Mouse (Mus musculus): ENCODE data around the gene Pth1r.
A peak's percentile ranks its signal among the peaks of the same experiment; 100 is the strongest.

The Pth1r gene

DNA sequence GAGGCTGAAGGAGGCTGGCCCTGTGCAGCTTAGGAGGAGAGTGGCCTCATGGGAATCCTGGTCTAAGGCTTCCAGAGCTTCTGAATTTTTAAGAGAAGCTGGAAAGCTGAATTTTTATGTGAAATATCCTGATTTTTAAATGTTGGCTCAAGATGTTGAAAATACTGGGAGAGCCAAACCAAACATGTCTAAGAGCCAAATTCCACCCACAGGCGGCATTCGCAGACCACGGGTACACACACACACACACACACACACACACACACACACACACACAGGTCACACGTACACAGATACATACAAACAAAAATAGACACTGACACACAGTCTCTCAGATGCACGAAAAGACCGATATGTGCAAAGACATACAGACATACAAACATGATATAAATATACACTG lies 28.9 kb downstream of the Pth1r start:
- no peak for DNase-seq (ENCODE audit: low spot score in 2 of 2)

- no peak for DNase-seq (ENCODE audit: low spot score in 2 of 2)
Measured at GRCm38 (mm10) chr9:110716775-110717174, 30.2 kb downstream of the Pth1r start.

GRCm38 (mm10) chr9:110715426-110715825 lies 31.5 kb downstream of the Pth1r start:
- DNase-seq (ENCODE audit: low spot score in 2 of 2), result no peak

DNA sequence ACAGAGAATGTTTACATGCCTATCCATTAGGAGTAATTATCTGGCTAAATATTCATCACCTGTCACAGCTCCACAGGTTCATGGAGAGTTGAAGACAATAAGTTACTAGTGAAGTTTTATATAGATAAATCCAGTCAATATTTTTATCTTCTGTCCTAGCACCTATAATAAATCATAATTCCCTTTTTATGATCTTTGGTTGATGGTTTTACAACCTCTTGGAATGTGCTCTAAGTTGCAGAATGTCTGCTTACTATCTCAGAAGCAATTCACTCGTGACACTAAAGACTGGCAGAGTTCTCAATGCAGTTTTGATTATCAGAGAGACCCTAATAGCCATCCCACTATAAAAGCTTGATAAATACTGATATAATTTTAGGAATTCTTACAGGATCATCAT lies 33.6 kb downstream of the Pth1r start:
- no peak for DNase-seq (ENCODE audit: low spot score in 2 of 2)

- DNase-seq (ENCODE audit: low spot score in 2 of 2), result no peak
Measured at GRCm38 (mm10) chr9:110712545-110712944, 34.4 kb downstream of the Pth1r start.

DNA sequence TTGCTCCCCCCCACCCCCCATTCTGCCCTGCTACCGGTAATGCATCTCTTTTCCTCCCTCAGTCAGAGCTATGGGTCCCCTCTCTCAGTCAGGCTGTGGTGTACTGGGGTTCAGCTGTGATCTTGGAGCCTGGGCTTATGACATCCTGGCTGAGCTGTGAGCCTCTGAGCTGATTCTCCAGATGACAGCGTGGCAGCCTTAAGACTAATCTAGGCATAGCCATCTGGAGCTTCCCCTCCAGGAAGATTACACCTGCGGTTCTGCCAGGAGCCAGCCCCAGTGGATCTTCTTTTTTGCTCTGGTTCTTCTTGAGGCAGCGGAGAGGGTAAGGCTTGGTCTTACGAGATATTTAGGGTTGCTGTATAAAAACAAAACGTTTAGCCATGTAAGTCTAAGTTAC lies 34.9 kb downstream of the Pth1r start:
- DNase-seq (ENCODE audit: low spot score in 2 of 2), result no peak

DNA sequence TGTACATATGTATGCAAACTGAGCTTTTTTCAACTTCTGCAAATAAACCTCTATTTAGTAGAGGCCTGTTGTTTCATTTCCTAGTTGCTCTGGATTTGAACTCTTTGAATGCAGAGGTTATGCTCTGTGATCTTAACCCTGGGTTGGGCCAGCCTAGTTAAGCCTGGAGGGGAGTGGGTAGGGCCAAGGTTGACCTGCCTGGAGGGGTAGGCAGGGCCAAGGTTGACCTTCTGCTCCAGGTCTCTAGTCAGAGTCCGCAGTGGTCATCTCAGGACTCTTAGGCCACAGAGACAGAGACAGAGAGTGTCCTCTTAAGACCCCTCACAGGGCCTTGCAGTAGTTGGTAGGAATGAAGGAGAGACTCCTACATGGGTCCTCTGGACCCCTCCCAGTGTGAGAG lies 35.4 kb downstream of the Pth1r start:
- no peak for DNase-seq (ENCODE audit: low spot score in 2 of 2)

DNA sequence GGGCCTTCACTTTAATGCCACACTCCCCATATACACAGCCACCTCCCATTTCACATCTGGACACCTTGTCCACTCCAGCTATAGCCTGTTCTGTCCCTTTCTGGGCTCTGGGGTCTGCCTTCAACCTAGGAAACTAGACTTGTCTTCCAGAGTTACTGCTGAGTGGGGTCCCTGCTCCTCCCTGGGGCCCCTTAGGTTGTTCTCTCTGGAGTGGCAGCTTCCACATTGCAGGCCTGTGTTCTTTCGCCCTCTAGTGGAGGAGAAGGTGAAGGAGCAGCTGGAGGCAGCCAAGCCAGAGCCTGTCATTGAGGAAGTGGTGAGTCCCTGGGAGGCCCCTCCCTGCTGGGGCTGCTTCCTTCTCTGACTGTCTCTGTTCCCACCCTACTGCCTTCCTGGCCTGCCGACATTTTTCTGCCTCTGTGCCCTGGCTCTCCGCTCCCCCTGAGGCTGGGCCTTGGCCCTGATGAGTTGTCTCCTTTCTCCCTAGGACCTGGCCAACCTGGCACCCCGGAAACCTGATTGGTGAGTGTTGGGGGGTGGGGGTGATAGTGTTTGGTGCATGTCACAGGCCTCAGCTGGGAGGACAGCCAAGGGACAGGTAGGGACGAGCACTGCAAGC lies 37.2 kb downstream of the Pth1r start:
- DNase-seq (ENCODE audit: low spot score in 2 of 2), result peak; percentile 75 to 89

DNA sequence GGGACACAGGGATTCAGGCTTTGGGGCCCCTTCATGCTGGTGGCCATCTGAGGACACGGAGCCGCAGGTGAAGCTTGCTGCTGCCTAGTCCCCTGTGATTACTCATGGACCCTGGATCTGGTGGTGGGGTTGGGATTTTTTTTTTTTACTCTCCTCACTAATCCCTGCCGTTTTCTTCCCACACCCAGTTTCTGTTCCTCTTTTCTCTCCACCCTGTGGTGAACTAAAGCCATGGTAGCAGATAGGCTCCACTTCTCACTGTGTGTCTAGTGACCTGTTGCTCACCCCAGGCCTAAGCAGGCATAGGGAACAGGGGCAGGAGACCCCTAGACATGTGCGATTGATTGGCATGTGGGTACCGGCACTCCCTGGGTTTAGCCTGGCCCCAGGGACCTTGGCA lies 40.2 kb downstream of the Pth1r start:
- DNase-seq (ENCODE audit: low spot score in 2 of 2), result no peak

GRCm38 (mm10) chr9:110703951-110704350 lies 43.0 kb downstream of the Pth1r start:
- DNase-seq (ENCODE audit: low spot score in 2 of 2), result no peak

DNA sequence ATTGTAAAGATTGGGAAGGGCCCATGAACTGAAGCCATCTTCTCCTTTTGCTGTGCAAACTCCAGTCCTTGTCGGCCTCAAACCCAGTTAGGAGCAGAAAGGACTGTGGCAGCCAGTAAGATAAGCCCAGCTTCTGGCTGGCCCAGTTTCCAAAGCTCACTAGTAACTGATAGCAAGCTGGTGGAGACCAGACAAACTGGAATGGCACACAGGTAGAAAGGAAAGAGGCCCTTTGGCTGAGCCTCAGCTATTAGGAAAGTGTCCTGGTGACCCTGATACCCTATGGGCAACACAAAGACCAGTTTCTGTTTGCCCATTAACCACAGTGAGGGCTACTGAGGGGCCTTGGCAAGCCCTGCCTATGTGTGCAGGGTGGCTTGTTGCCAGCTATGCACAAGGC lies 44.1 kb downstream of the Pth1r start:
- DNase-seq (ENCODE audit: low spot score in 2 of 2), result no peak

DNA sequence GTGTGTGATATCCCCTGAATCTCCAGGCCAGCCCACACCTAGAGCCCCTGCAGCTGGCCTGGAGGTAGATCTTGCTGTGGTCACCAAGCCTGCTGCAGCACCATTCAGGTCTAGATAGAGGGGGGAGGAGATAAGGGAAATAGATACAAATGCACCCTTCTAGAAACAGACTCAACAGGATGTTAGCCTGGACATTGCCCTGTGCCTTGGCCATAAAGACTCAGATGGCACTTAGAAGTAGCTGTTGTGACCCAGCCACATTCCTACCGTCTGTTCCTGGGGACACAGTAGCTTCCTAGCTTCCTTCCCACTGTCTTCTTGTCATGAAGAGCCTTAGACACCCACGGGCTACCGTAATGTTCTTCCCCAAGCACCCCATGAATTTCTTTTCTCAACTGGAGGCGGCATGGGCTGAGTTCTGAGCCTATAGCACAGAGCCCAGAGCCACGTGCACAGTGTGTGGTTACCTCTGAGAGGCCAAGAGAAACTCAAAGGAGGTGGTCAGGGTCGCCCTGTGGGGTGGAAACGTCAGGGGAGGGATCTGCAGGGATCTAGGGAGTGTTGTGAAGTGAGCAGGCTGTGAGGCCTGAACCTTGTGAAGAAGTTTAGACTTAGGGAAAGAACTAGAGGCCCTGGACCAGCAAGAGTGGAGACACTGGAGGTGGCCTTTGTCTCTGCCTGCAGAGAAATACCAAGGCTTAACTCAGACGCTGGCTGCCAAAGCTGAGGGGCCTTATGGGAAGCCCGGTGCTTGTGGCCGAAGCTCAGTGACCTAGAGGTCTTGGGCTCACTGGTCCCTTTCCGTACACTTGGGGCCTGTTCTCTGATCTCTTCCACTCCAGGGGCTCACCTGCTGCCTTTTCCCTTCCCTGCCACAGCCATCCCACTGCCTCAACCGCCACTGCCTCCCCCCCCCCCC lies 45.6 kb downstream of the Pth1r start:
- no peak for DNase-seq (ENCODE audit: low spot score in 2 of 2)

DNA sequence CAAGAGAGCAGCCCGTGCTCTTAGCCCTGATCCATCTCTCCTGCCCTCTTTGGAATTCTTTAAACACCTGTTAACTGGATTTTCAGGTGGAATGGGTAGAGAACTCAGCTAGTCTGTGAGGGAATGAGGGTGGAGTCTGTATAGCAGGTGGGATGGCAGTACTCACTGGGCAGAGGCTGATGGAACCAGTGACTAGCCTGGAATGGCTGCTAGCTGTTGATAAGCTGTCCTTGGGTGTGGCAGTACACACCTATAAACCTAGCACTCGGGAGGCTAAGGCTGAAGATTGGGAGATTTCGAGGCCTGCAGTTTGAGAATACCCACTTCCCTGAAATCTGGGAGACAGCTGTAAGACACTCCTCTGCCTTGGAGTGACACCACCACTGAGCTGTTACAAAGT lies 47.4 kb downstream of the Pth1r start:
- no peak for DNase-seq (ENCODE audit: low spot score in 2 of 2)

GRCm38 (mm10) chr9:110697465-110697864 lies 49.5 kb downstream of the Pth1r start:
- no peak for DNase-seq (ENCODE audit: low spot score in 2 of 2)

DNA sequence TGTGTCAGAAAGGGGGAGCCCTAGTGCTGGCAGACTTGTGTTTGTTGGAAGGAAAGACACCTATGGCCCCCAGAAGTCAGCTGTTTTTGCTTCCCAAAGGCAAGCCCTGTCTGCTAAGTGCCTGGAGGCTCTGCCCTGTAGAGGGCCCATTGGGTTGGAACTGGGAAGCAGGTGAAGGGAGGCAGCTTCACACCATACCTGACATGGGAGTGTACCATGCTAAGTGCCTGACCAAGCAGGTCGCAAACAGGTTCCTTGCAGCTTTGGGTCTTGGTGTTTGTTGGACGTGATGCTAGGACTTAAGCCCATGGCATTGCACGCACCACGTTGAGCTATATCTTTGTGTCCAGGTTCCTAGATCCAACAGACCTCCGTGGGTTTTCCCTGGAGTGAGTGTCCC lies 50.5 kb downstream of the Pth1r start:
- DNase-seq (ENCODE audit: low spot score in 2 of 2), result no peak

DNA sequence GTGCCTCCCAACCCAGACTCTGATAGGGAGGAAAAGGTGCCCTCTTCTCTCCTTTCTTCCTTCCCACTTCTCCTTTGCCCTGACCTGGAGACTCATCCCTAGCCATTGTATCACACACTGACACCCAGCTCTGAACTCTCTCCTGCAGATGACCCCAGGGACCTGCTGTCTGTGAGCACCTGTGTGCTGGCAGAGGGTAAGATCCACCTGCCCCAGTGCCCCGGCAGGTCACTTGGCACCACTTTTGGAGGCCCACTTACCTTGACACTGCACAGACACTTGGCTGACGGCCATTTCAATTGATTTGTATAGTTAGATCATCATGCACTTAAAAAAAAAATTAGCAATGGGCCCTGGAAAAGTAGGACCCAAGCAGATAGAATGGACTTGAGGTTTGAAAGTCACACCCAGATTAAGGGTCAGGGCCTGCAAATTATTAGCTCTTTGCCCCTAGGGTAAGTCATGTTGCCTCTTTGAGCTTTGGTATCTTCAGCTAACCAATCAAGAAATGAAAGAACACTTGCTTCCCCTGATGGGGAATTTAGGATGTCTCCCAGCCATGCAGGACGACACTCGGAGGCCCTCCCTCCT lies 51.7 kb downstream of the Pth1r start:
- DNase-seq (ENCODE audit: low spot score in 2 of 2), result no peak

- DNase-seq (ENCODE audit: low spot score in 2 of 2), result peak; percentile 53 to 58
Measured at GRCm38 (mm10) chr9:110689261-110689779, 57.6 kb downstream of the Pth1r start.

DNA sequence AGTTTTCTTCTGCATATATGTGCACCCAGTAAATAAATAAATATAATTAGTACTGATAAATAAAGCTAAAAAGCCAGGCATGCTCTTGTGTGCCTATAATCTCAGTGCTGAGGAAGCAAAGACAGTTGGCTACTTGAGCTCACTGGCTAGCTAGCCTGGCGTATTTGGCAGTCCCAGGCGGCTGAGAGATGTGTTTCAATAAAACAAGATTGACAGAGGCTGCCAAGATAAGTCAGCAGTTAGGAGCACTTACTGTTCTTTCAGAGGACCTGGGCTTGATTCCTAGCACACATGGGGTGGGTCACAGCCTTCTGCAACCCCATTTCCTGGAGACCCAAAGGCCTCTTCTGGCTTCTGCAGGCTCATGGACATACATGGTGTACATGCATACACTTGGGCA lies 59.1 kb downstream of the Pth1r start:
- DNase-seq (ENCODE audit: low spot score in 2 of 2), result no peak

GRCm38 (mm10) chr9:110687061-110687460 lies 59.9 kb downstream of the Pth1r start:
- no peak for DNase-seq (ENCODE audit: low spot score in 2 of 2)

GRCm38 (mm10) chr9:110686472-110686871 lies 60.5 kb downstream of the Pth1r start:
- DNase-seq (ENCODE audit: low spot score in 2 of 2), result no peak

GRCm38 (mm10) chr9:110685591-110685990 lies 61.4 kb downstream of the Pth1r start:
- DNase-seq (ENCODE audit: low spot score in 2 of 2), result peak; percentile 33 to 64

DNA sequence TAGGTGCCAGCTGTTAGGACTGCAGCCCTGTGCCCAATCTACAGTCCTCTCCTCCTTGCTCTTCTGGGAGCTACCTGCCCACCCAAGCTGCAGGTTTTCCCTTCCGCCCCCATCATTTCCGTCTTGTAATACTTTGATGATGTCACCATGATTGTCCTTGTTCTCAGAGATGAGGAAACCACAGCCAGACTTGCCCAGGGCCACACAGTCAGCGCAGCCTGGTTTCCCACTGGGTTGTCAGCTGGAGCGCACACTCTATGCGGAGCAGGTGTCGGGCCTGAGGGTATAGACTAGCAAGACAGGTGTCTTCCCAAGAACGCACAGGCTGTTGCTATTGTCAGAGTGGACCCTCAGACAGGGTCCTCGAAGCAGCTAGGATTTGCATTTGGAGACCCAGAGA lies 61.8 kb downstream of the Pth1r start:
- no peak for DNase-seq (ENCODE audit: low spot score in 2 of 2)
